Mouse (Mus musculus) midbrain, embryonic 13.5 days (tissue): ENCODE data around the gene Adipor2. TPM values are rescaled to one million over a fixed set of nuclear protein-coding genes. Genes with fewer than 3 reads are reported as not detected.

ENCODE experiments used
- polyA plus RNA-seq: library from polyadenylated mRNA; unstranded; fragments of >200 nt; fragmentation: Nextera tagmentation; extraction: Ambion mirVana; gene quantifications from 2 replicates; pipeline ENCODE4 v1.2.1, GENCODE M21; 2015

The Adipor2 gene
- polyA plus RNA-seq, 1 experiment from 2014 or later: 38.1 TPM

Other genes with a start within 250 kb of the Adipor2 start
- gene Dcp1b, start 242.5 kb downstream of the Adipor2 start, polyA plus RNA-seq: 14.7 and 15.6 TPM in 2 replicates
- gene Cacna1c, start 221.3 kb downstream of the Adipor2 start, polyA plus RNA-seq: 5.2 and 5.6 TPM in 2 replicates
- gene Cacna2d4, start 181.2 kb downstream of the Adipor2 start, polyA plus RNA-seq: 0.43 and 0.53 TPM in 2 replicates
- gene Lrtm2, start 86.9 kb downstream of the Adipor2 start, polyA plus RNA-seq: 3.6 and 3.8 TPM in 2 replicates
- gene Fbxl14, start 62.0 kb upstream of the Adipor2 start, polyA plus RNA-seq: 3.5 and 4.1 TPM in 2 replicates
- gene Wnt5b, start 126.6 kb upstream of the Adipor2 start, polyA plus RNA-seq: 2.8 and 3.6 TPM in 2 replicates